ENCODE assay signal across 18 mouse cellular contexts in the genomic region with DNA sequence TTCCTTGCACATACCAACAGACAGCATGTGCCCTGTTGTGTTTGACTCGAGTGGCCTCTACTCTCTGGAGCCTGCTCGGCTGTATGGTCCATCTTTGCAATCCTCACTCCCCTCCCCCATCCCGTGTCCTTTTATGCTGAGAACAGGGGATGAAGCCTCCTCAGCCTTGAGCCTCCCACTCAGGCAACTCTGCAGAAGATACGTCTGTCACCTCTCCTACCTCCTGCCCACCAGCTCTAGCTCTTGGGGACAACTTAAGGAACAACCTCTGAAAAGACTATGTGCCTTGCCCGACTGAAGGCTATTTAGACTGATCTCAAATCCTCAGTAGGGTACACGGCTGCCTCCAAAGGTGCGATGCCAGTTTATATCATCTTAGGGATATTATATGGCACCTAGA. TPM values are rescaled to one million over a fixed set of nuclear protein-coding genes. Genes with fewer than 3 reads are reported as not detected.
DNase-seq lines count a peak whose midpoint lies in the region; ATAC-seq and TF ChIP-seq lines count a peak whose summit lies in the region.
"Had no signal": no experiment of that assay in that cellular context is flagged by ENCODE, and none has a peak within 500 bp of the region (broad histone marks: within the 10 kb centered on the region; RNA-seq: fewer than 3 reads in every experiment).

No protein-coding gene starts in this region.

- peaks cover 26% of the 10 kb centered on the region for H3K36me3 ChIP-seq in heart, embryonic 10.5 days
- H3K36me3 ChIP-seq in kidney, embryonic 15.5 days: no peaks in the 10 kb centered on the region
- no peaks in the 10 kb centered on the region for H3K36me3 ChIP-seq in midbrain, embryonic 11.5 days (ENCODE audit: control insufficient read depth, insufficient read depth, low read length)
- H3K36me3 ChIP-seq in midbrain, embryonic 14.5 days (ENCODE audit: control insufficient read depth, insufficient read depth, low read length): peaks cover 4% of the 10 kb centered on the region; the same call in 1 of the 2 replicates
- H3K36me3 ChIP-seq: embryonic facial prominence, embryonic 15.5 days had no signal

- DNase-seq in heart, embryonic 10.5 days (ENCODE audit: low spot score): no peak
- DNase-seq in heart, postnatal 10 days: no peak
- DNase-seq in kidney, postnatal 14 days: no peak
- DNase-seq in midbrain, embryonic 11.5 days (ENCODE audit: low spot score, missing footprints): no peak
- no peak for DNase-seq in midbrain, embryonic 14.5 days
- no peak for DNase-seq in adrenal gland, postnatal 4 days (ENCODE audit: low spot score in 2 of 2)
- DNase-seq: adrenal gland, postnatal 36 days; B cell, adult 2 months; cerebellum, adult 9-10 months; kidney, postnatal 10 days; layer of hippocampus, adult 9-11 months; lung, adult 2 months; lung, postnatal 36 days had no signal

- intact Hi-C loops in heart, postnatal 10 days (cut with DNase I): no loop called here

- peak overlapping the region; percentile 33 for H3K4me2 ChIP-seq in kidney, embryonic 15.5 days
- H3K4me2 ChIP-seq in midbrain, embryonic 11.5 days: peak overlapping the region; percentile 10; the same call in 1 of the 2 replicates
- H3K4me2 ChIP-seq in midbrain, embryonic 14.5 days (ENCODE audit: low read length): no peak overlapping the region
- H3K4me2 ChIP-seq: embryonic facial prominence, embryonic 15.5 days; stomach, embryonic 15.5 days had no signal

- no peak for TF ChIP-seq POLR2A in cortical plate, adult 2 months (IDR thresholded peaks at IDR 0.05; ENCODE audit: extremely low read depth, insufficient read depth, low read length)

- no peak overlapping the region for H3K4me3 ChIP-seq in heart, embryonic 10.5 days
- H3K4me3 ChIP-seq in kidney, embryonic 15.5 days (replicated peaks): peak overlapping the region; percentile 18
- H3K4me3 ChIP-seq in midbrain, embryonic 11.5 days (ENCODE audit: low read depth, low read length): no peak overlapping the region; the same call in 1 of the 2 replicates
- no peak overlapping the region for H3K4me3 ChIP-seq in midbrain, embryonic 14.5 days (replicated peaks; ENCODE audit: low read depth, low read length)
- no peak overlapping the region for H3K4me3 ChIP-seq in cortical plate, adult 2 months (ENCODE audit: insufficient read depth, low read length)
- H3K4me3 ChIP-seq: embryonic facial prominence, embryonic 15.5 days; stomach, embryonic 15.5 days had no signal

- TF ChIP-seq CTCF in cortical plate, adult 2 months (IDR thresholded peaks at IDR 0.05; ENCODE audit: extremely low read depth, insufficient read depth, low read length): no peak

- H3K9me3 ChIP-seq in heart, embryonic 10.5 days: 0 out of 2 replicates have a peak, but pooled peaks cover 5% of the 10 kb centered on the region
- H3K9me3 ChIP-seq in kidney, embryonic 15.5 days (replicated peaks): no peaks in the 10 kb centered on the region
- no peaks in the 10 kb centered on the region for H3K9me3 ChIP-seq in midbrain, embryonic 11.5 days (ENCODE audit: control insufficient read depth, low read length)
- H3K9me3 ChIP-seq in midbrain, embryonic 14.5 days (ENCODE audit: control insufficient read depth, low read length): no peaks in the 10 kb centered on the region
- H3K9me3 ChIP-seq: embryonic facial prominence, embryonic 15.5 days; stomach, embryonic 15.5 days had no signal

- no peaks in the 10 kb centered on the region for H3K27me3 ChIP-seq in heart, embryonic 10.5 days (ENCODE audit: insufficient read depth, poor library complexity, severe bottlenecking)
- no peaks in the 10 kb centered on the region for H3K27me3 ChIP-seq in kidney, embryonic 15.5 days
- H3K27me3 ChIP-seq in midbrain, embryonic 11.5 days (ENCODE audit: control insufficient read depth, insufficient read depth, low read length): no peaks in the 10 kb centered on the region
- no peaks in the 10 kb centered on the region for H3K27me3 ChIP-seq in midbrain, embryonic 14.5 days (ENCODE audit: control insufficient read depth, insufficient read depth, low read length)
- H3K27me3 ChIP-seq: embryonic facial prominence, embryonic 15.5 days; stomach, embryonic 15.5 days had no signal

- H3K9ac ChIP-seq in kidney, embryonic 15.5 days: no peak overlapping the region
- H3K9ac ChIP-seq in midbrain, embryonic 11.5 days (ENCODE audit: low read length): no peak overlapping the region
- no peak overlapping the region for H3K9ac ChIP-seq in midbrain, embryonic 14.5 days (replicated peaks; ENCODE audit: low read length)
- H3K9ac ChIP-seq: embryonic facial prominence, embryonic 15.5 days; stomach, embryonic 15.5 days had no signal

- H3K27ac ChIP-seq in heart, embryonic 10.5 days: peak overlapping the region; percentile 84; the same call in 1 of the 2 replicates
- no peak overlapping the region for H3K27ac ChIP-seq in kidney, embryonic 15.5 days
- H3K27ac ChIP-seq in midbrain, embryonic 11.5 days (ENCODE audit: low read depth, low read length): no peak overlapping the region
- H3K27ac ChIP-seq in midbrain, embryonic 14.5 days (replicated peaks; ENCODE audit: low read depth, low read length): no peak overlapping the region
- peak overlapping the region; percentile 73; the same call in 1 of the 2 replicates for H3K27ac ChIP-seq in cortical plate, adult 2 months (ENCODE audit: insufficient read depth, low read length)
- H3K27ac ChIP-seq: embryonic facial prominence, embryonic 15.5 days; stomach, embryonic 15.5 days had no signal

- H3K4me1 ChIP-seq in heart, embryonic 10.5 days: peaks cover 40% of the 10 kb centered on the region
- H3K4me1 ChIP-seq in kidney, embryonic 15.5 days: peaks cover 13% of the 10 kb centered on the region
- no peaks in the 10 kb centered on the region; the same call in 1 of the 2 replicates for H3K4me1 ChIP-seq in midbrain, embryonic 11.5 days (ENCODE audit: control insufficient read depth, insufficient read depth, low read length)
- no peaks in the 10 kb centered on the region for H3K4me1 ChIP-seq in midbrain, embryonic 14.5 days (ENCODE audit: control insufficient read depth, insufficient read depth, low read length)
- H3K4me1 ChIP-seq in cortical plate, adult 2 months (ENCODE audit: control insufficient read depth, insufficient read depth, low read length): peaks cover 14% of the 10 kb centered on the region
- H3K4me1 ChIP-seq: stomach, embryonic 15.5 days had no signal

- no peak for ATAC-seq in kidney, embryonic 15.5 days (replicated peaks; ENCODE audit: low FRiP score)
- ATAC-seq in midbrain, embryonic 11.5 days (ENCODE audit: low FRiP score): no peak
- no peak for ATAC-seq in midbrain, embryonic 14.5 days (ENCODE audit: low FRiP score, low TSS enrichment)
- ATAC-seq: inflammation-experienced regulatory T-cells, adult 6 months had no signal

- 72% methylated on average over 7 of the region's 7 CpGs for WGBS in heart, embryonic 10.5 days
- 77% methylated on average over 7 of the region's 7 CpGs for WGBS in kidney, embryonic 15.5 days
- 82% methylated on average over 7 of the region's 7 CpGs for WGBS in midbrain, embryonic 11.5 days
- 77% methylated on average over 7 of the region's 7 CpGs for WGBS in midbrain, embryonic 14.5 days

RNA-seq across cellular contexts. Expression of a gene that starts 8.2 kb away (rescaled TPM):
- 10.9 and 12.9 TPM in 2 replicates for polyA plus RNA-seq in heart, embryonic 10.5 days (2016; fragmentation: Nextera tagmentation; extraction: Ambion mirVana)
- total RNA-seq in heart, postnatal 10 days (2021): 10 to 100 TPM; 29.3 to 31.6 TPM
- 4.4 and 7.1 TPM in 2 replicates for polyA plus RNA-seq in kidney, embryonic 15.5 days (2015; fragmentation: Nextera tagmentation; extraction: Ambion mirVana)
- polyA plus RNA-seq in midbrain, embryonic 11.5 days (2014; fragmentation: Nextera tagmentation; extraction: Ambion mirVana): 5.9 and 7.3 TPM in 2 replicates
- polyA plus RNA-seq in midbrain, embryonic 14.5 days (2014; fragmentation: Nextera tagmentation; extraction: Ambion mirVana): 21.6 and 24.4 TPM in 2 replicates
- polyA plus RNA-seq in cortical plate, adult 2 months (2012; rRNA removed): 34.5 and 36.4 TPM in 2 replicates
- total RNA-seq in adrenal gland, postnatal 4 days (2021): 1 to 10 TPM; 5.5 to 6.3 TPM
- polyA plus RNA-seq: inflammation-experienced regulatory T-cells, adult 6 months had no signal

RNA-seq across cellular contexts. Expression of a gene that starts 18.9 kb away (rescaled TPM):
- 37.7 and 60.1 TPM in 2 replicates for polyA plus RNA-seq in heart, embryonic 10.5 days (2016; fragmentation: Nextera tagmentation; extraction: Ambion mirVana)
- total RNA-seq in heart, postnatal 10 days (2021): 10 to 100 TPM; 24.3 to 38.1 TPM
- 1.6 and 2.3 TPM in 2 replicates for polyA plus RNA-seq in kidney, embryonic 15.5 days (2015; fragmentation: Nextera tagmentation; extraction: Ambion mirVana)
- 0.60 and 1.3 TPM in 2 replicates for polyA plus RNA-seq in midbrain, embryonic 11.5 days (2014; fragmentation: Nextera tagmentation; extraction: Ambion mirVana)
- polyA plus RNA-seq in midbrain, embryonic 14.5 days (2014; fragmentation: Nextera tagmentation; extraction: Ambion mirVana): 0.50 and 0.59 TPM in 2 replicates
- polyA plus RNA-seq in cortical plate, adult 2 months (2012; rRNA removed): 3.2 and 3.7 TPM in 2 replicates
- 1 to 10 TPM; 2.4 TPM for total RNA-seq in adrenal gland, postnatal 4 days (2021)

RNA-seq across cellular contexts. Expression of a gene that starts 47.3 kb away (rescaled TPM):
- 44.1 and 54.6 TPM in 2 replicates for polyA plus RNA-seq in heart, embryonic 10.5 days (2016; fragmentation: Nextera tagmentation; extraction: Ambion mirVana)
- total RNA-seq in heart, postnatal 10 days (2021): 100 to 1,000 TPM; 118 to 134 TPM
- polyA plus RNA-seq in kidney, embryonic 15.5 days (2015; fragmentation: Nextera tagmentation; extraction: Ambion mirVana): 49.2 and 49.7 TPM in 2 replicates
- 52.6 and 64.1 TPM in 2 replicates for polyA plus RNA-seq in midbrain, embryonic 11.5 days (2014; fragmentation: Nextera tagmentation; extraction: Ambion mirVana)
- polyA plus RNA-seq in midbrain, embryonic 14.5 days (2014; fragmentation: Nextera tagmentation; extraction: Ambion mirVana): 121 and 141 TPM in 2 replicates
- 97.6 and 99.1 TPM in 2 replicates for polyA plus RNA-seq in cortical plate, adult 2 months (2012; rRNA removed)
- 100 to 1,000 TPM; 148 to 158 TPM for total RNA-seq in adrenal gland, postnatal 4 days (2021)

Comparison
In these comparisons a context has a peak if more than half of its experiments do, and no peak if none do; other contexts are left out.
1. H3K27ac ChIP-seq: peak in heart, embryonic 10.5 days (single experiment) and cortical plate, adult 2 months (single experiment); none in kidney, embryonic 15.5 days (single experiment), midbrain, embryonic 11.5 days (single experiment) and midbrain, embryonic 14.5 days (single experiment).